Mouse (Mus musculus) spleen, adult 18-20 months (tissue): ENCODE data around the gene Ubash3b.

Source experiments
- DNase-seq, 2 experiments: peaks; one replicate each; pipeline ENCODE4 v3.0.0; 2022; ENCODE audit warnings: mixed read lengths in 2 of 2

Gene Ubash3b

GRCm38 (mm10) chr9:40989940-40990588 is 171.4 kb downstream of the Ubash3b start:
- DNase-seq, result peak in 1 of 2 experiments; percentile 49

DNA sequence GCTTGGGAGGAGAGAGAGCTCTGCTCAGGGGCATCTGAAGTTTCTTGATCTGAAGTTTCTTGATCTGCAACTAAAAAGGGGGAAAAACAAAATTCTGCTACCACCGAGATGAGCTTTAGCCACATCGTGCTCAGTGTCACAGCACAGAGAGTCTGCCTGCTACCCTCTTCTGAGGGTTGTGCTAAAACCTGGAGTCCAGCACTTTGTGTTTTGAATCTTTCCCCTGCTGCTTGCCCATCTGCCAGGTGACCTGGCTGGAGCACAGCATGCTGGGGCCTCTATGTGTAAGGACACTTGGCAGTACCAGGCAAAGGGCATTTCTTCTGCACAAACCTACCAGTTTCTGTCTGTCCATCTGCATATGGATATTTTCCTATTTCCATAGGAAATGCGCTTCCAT is 177.2 kb downstream of the Ubash3b start:
- DNase-seq, result no peak

DNA sequence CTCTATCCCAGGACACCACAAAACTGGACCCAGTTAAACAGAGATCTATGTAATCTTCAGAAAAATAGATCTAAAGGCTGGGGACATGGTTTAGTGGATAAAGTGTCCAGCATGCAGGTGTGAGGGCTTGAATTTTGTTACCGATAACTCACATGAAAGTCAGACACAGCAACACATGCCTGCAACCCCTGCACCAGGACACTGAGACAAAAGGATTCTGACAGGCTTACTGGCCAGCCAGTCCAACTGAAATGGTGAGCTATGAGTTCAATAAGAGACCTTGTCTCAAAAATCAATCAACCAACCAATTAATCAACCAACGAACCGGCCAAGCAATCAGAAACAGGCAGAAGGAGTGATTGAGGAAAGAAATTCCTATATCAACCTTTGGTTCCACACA is 177.7 kb downstream of the Ubash3b start:
- DNase-seq, result no peak

DNA sequence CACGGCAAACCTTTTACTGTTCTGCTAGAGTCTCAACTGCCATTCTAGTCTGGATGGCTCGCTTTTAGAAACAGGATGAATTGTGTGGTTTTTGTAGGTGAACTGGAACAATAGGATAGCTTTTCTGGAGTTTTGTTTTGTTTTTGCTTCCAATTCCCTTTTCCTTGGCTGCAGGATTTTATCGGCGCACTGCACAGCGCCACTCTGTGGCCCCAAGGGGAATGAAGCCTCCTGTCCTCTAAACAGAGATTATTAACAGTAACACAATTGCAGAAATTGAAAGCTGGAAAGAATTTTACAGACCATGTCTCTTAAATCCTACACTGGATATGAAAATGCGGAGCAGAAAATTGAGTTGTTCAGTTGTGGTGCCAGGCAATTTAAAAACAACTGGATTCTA is 179.0 kb downstream of the Ubash3b start:
- DNase-seq, result no peak

DNA sequence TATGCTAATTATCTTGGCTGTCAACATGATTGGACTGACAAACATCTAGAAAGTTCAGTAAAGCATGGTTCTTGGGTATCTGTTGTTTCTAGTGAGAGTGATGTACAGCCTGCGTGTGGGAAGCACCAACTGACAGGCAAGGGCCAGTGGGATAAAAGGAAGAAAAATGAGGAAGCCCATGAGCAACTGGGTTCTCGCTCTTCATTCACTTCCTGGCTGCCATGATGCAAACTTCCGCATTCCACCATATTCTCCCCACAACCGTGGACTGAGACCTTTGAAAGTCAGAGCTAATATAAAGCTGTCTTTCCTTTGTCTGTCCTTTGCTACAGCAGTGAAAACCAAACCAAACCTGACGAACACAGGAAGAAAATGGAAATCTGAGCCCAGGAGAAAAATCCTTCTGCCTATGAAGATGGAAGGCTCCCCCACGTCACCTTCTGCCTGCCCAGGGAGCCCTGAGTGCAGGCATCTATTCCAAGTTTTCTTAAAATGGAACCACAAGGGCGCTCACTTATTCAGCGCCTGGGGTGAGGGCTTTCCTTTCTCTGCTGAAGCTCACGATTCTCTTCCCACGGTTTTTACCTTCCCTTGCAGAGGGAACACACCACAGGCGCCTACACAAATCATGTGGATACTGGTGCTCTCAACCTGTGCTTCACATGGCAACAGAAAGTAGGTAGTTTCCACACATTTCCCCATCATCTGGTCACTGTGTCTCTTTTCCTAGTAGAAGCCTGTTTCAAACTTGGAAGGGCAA is 187.3 kb downstream of the Ubash3b start:
- no peak for DNase-seq

- no peak for DNase-seq
These were observed 197.1 kb downstream of the Ubash3b start for GRCm38 (mm10) chr9:40964418-40964714.

DNA sequence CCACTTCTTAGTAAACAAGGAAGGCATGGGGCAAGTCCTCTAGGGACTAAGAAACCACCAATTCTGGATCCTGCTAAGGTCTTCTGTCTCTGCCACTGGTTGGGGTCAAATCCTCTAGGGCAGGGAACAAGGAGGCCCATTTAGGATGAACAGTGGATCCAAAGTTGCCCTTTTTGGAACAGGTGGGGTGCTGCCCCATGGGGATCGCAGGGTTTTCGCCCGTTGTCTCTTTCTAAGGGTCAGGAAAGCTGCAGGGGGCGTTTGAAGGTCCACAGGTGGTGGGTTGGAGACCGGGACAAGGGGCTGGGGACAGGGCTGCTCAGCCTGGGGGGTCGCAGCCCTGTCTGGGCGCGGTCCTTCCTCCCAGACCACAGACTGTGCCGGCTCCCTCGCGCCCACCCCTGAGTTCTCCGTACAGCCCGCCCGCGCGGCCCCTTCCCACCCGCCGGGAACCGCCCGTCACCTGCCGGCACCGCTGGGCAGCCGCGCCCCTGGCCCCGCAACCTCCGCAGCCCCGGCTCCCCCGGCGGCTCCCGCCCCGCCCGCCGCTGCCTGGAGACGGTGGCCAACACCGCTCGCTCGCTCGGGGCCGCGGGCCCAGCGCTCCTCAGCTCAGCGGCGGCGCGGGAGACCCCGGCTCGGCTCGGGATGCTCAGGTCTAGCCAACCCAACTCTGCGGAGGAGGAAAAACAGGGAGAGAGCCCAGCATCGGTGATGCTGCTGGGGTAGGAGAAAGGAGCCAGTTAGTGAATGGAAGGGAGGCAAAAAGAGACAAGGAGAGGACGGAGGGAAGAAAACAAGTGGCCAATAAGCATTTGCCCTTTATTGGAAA is 197.7 kb downstream of the Ubash3b start, which contains the start of gene Jhy:
TSS of gene Jhy (minus strand) at position 533 of the 832 bp plus-strand sequence.
- no peak for DNase-seq

DNA sequence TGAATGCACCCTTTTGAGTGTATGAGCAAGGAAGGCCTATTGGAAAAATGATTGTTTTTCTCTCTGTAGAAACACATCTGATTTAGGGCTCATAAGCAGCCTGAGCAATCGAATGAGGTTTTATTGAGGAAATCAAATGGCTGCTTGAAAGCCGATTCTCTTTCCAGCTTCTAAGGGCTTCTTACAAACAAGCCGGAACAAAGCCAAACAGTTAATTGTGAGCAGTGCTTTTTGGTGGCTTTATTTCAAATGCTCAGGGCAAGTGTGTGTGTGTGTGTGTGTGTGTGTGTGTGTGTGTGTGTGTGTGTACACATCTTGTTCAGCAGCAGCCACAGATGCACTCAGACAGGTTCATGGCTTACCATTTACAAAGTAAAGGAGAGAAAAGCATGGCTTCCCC is 200.1 kb downstream of the Ubash3b start:
- DNase-seq, result no peak
